In genomic region chrX:134588997-134589396, GRCm38 (mm10) we compare ENCODE assay signal across 21 mouse cellular contexts. TPM values are rescaled to one million over a fixed set of nuclear protein-coding genes. Genes with fewer than 3 reads are reported as not detected.
A peak's percentile ranks its signal among the peaks of the same experiment; 100 is the strongest.
DNase-seq lines count a peak whose midpoint lies in the region; TF ChIP-seq lines count a peak whose summit lies in the region.
"Had no signal": no experiment of that assay in that cellular context is flagged by ENCODE, and none has a peak within 500 bp of the region (broad histone marks: within the 10 kb centered on the region; RNA-seq: fewer than 3 reads in every experiment).

No protein-coding gene starts in this region.

- in situ Hi-C loops in CH12.LX (cut with MboI; ENCODE audit: low pct_ligation_motif_present, low pct_unique_long_range_greater_than_20kb, low sequenced_read_pairs), result no loop called here

- DNase-seq in CH12.LX (ENCODE audit: extremely low read depth), result no peak
- DNase-seq in MEL (ENCODE audit: low read depth, low spot score), result peak; percentile 52
- no peak for DNase-seq in kidney, postnatal 25 days
- no peak for DNase-seq in gastrocnemius, postnatal 4 days (ENCODE audit: low spot score in 2 of 2)
- no peak for DNase-seq in left cerebral cortex, adult 9 months (ENCODE audit: low spot score in 2 of 2)
- DNase-seq: adrenal gland, adult 8-10 months; adrenal gland, postnatal 14 days; adrenal gland, postnatal 36 days; cerebellum, adult 11-12 months; cerebellum, adult 2 months; cerebellum, adult 9-10 months; cerebellum, postnatal 10 days; cerebellum, postnatal 25 days; forebrain, postnatal 0 days had no signal

- H3K4me1 ChIP-seq in CH12.LX (ENCODE audit: control insufficient read depth in 1 of 2, insufficient read depth in 2 of 2) (peaks cover 0 to 7% of the 10 kb centered on the region in 2 experiments; a peak in 1 of 4 replicates), ES-Bruce4 (ENCODE audit: control insufficient read depth, insufficient read depth, low read length) (no peaks in the 10 kb centered on the region), MEL (ENCODE audit: control insufficient read depth in 1 of 2, insufficient read depth in 2 of 2, low read length in 2 of 2) (peaks cover 6 to 12% of the 10 kb centered on the region in 2 experiments; a peak in 3 of 4 replicates)
- H3K4me1 ChIP-seq: embryonic facial prominence, embryonic 12.5 days had no signal

- no peak overlapping the region for H3K4me3 ChIP-seq in CH12.LX (replicated peaks in 1 of 3; ENCODE audit: low read depth in 2 of 3, low read length in 2 of 3, poor library complexity in 1 of 3)
- H3K4me3 ChIP-seq in ES-Bruce4 (ENCODE audit: low read depth, low read length), result no peak overlapping the region
- no peak overlapping the region for H3K4me3 ChIP-seq in MEL (ENCODE audit: control insufficient read depth in 1 of 2, insufficient read depth in 1 of 2, low read depth in 2 of 2, low read length in 2 of 2)
- H3K4me3 ChIP-seq: embryonic facial prominence, embryonic 10.5 days; embryonic facial prominence, embryonic 12.5 days; forebrain, embryonic 13.5 days; forebrain, embryonic 15.5 days had no signal

- H3K79me2 ChIP-seq in CH12.LX (replicated peaks; ENCODE audit: control insufficient read depth, extremely low read depth, insufficient read depth, poor library complexity, severe bottlenecking), result peaks cover 18% of the 10 kb centered on the region
- peaks cover 35% of the 10 kb centered on the region for H3K79me2 ChIP-seq in MEL (ENCODE audit: control insufficient read depth, insufficient read depth, low read length, poor library complexity)

- no peak for TF ChIP-seq CTCF in CH12.LX (conservative IDR thresholded peaks at IDR 0.05 in 1 of 2, IDR thresholded peaks at IDR 0.05 in 1 of 2; ENCODE audit: low read depth in 2 of 2, low read length in 2 of 2)
- no peak for TF ChIP-seq CTCF in ES-Bruce4 (IDR thresholded peaks at IDR 0.05; ENCODE audit: low read depth, low read length)
- TF ChIP-seq CTCF in MEL (IDR thresholded peaks at IDR 0.05 in 2 of 3, conservative IDR thresholded peaks at IDR 0.05 in 1 of 3; ENCODE audit: control insufficient read depth in 1 of 3, insufficient read depth in 1 of 3, low read depth in 2 of 3, low read length in 3 of 3, poor library complexity in 1 of 3, severe bottlenecking in 1 of 3), result no peak

- peaks cover 13 to 16% of the 10 kb centered on the region in 2 experiments for H3K36me3 ChIP-seq in CH12.LX (replicated peaks in 1 of 2; ENCODE audit: control insufficient read depth in 1 of 2, insufficient read depth in 1 of 2, low read length in 1 of 2)
- peaks cover 38% of the 10 kb centered on the region for H3K36me3 ChIP-seq in ES-Bruce4 (ENCODE audit: control insufficient read depth, insufficient read depth, low read length, poor library complexity, severe bottlenecking)
- H3K36me3 ChIP-seq in MEL (ENCODE audit: control insufficient read depth in 1 of 2, insufficient read depth in 2 of 2, low read length in 2 of 2), result peaks cover 18 to 31% of the 10 kb centered on the region in 2 experiments

- H3K9ac ChIP-seq in CH12.LX (ENCODE audit: insufficient read depth, low read depth) (no peak overlapping the region), ES-Bruce4 (ENCODE audit: low read depth, poor library complexity, severe bottlenecking) (no peak overlapping the region), MEL (ENCODE audit: control insufficient read depth, low read depth, low read length, poor library complexity, severe bottlenecking) (peak overlapping the region; percentile 69)
- H3K9ac ChIP-seq: embryonic facial prominence, embryonic 12.5 days; forebrain, embryonic 13.5 days; forebrain, embryonic 15.5 days; forebrain, postnatal 0 days had no signal

- TF ChIP-seq POLR2A in CH12.LX (IDR thresholded peaks at IDR 0.05; ENCODE audit: low read depth, low read length), result no peak; the same call in 1 of the 2 replicates
- no peak for TF ChIP-seq POLR2A in ES-Bruce4 (IDR thresholded peaks at IDR 0.05; ENCODE audit: insufficient read depth, low read length)
- no peak for TF ChIP-seq POLR2A in MEL (IDR thresholded peaks at IDR 0.05; ENCODE audit: control insufficient read depth in 1 of 2, insufficient read depth in 1 of 2, low read depth in 1 of 2, low read length in 2 of 2, poor library complexity in 1 of 2)

- TF ChIP-seq RAD21 in CH12.LX (IDR thresholded peaks at IDR 0.05; ENCODE audit: low read depth, low read length) (no peak), MEL (IDR thresholded peaks at IDR 0.05; ENCODE audit: low read depth, low read length) (no peak)

- H3K27ac ChIP-seq in CH12.LX (ENCODE audit: insufficient read depth, low read depth) (no peak overlapping the region), ES-Bruce4 (ENCODE audit: insufficient read depth, low read length) (peak overlapping the region; percentile 67), MEL (ENCODE audit: control insufficient read depth, low read depth, low read length) (peak overlapping the region; percentile 45)
- H3K27ac ChIP-seq: embryonic facial prominence, embryonic 10.5 days; embryonic facial prominence, embryonic 12.5 days; forebrain, embryonic 13.5 days; forebrain, embryonic 15.5 days had no signal

- dilution Hi-C loops in CH12.LX (cut with MboI; ENCODE audit: extremely low pct_ligation_motif_present, extremely low pct_unique_long_range_greater_than_20kb, low sequenced_read_pairs), result no loop called here

- H3K27me3 ChIP-seq in CH12.LX (replicated peaks) (no peaks in the 10 kb centered on the region), ES-Bruce4 (ENCODE audit: control insufficient read depth, insufficient read depth, low read length, poor library complexity, severe bottlenecking) (no peaks in the 10 kb centered on the region), MEL (ENCODE audit: control insufficient read depth in 1 of 2, insufficient read depth in 2 of 2, low read length in 2 of 2) (no peaks in the 10 kb centered on the region)
- H3K27me3 ChIP-seq: embryonic facial prominence, embryonic 12.5 days; forebrain, embryonic 13.5 days; forebrain, embryonic 15.5 days had no signal

- no peak overlapping the region for H3K4me2 ChIP-seq in CH12.LX (ENCODE audit: insufficient read depth, low read depth, poor library complexity, severe bottlenecking)
- H3K4me2 ChIP-seq: embryonic facial prominence, embryonic 12.5 days; forebrain, embryonic 13.5 days; forebrain, embryonic 15.5 days had no signal

- H3K9me3 ChIP-seq in CH12.LX (replicated peaks; ENCODE audit: low read length) (no peaks in the 10 kb centered on the region), ES-Bruce4 (replicated peaks; ENCODE audit: control insufficient read depth, insufficient read depth, low read length, poor library complexity, severe bottlenecking) (no peaks in the 10 kb centered on the region), MEL (replicated peaks; ENCODE audit: insufficient read depth, low read length) (no peaks in the 10 kb centered on the region)
- H3K9me3 ChIP-seq: embryonic facial prominence, embryonic 10.5 days; embryonic facial prominence, embryonic 12.5 days; forebrain, embryonic 13.5 days; forebrain, embryonic 15.5 days; G1E had no signal

- TF ChIP-seq EP300 in CH12.LX (IDR thresholded peaks at IDR 0.05; ENCODE audit: low read length) (no peak), ES-Bruce4 (IDR thresholded peaks at IDR 0.05; ENCODE audit: insufficient read depth, low read depth, low read length) (no peak), MEL (IDR thresholded peaks at IDR 0.05; ENCODE audit: low read depth in 1 of 2, low read length in 2 of 2) (no peak)

RNA-seq across cellular contexts. Expression of gene Rpl36a, which starts 3.5 kb away (rescaled TPM):
- 2,800 and 2,905 TPM in 2 replicates for total RNA-seq in CH12.LX (2012; rRNA removed)
- total RNA-seq in CH12.LX (2014; rRNA removed), result 2,352 and 2,700 TPM in 2 replicates
- polyA plus RNA-seq in CH12.LX (2012; ENCODE audit: insufficient read length, low read depth), result 869 and 1,197 TPM in 2 replicates
- polyA plus RNA-seq in ES-Bruce4 (2011; ENCODE audit: insufficient read depth, insufficient read length, low read depth, missing spikeins), result 1,186 and 1,244 TPM in 2 replicates
- 6,735 and 6,935 TPM in 2 replicates for total RNA-seq in MEL (2012; rRNA removed)
- 1,000 to 10,000 TPM in 1 of 2 experiments, not detected in 1; 1,673 TPM for polyA plus RNA-seq in MEL (2012; ENCODE audit: insufficient read depth in 1 of 2, insufficient read length in 2 of 2, low read depth in 1 of 2, low replicate concordance in 2 of 2, missing spikeins in 1 of 2)
- total RNA-seq in gastrocnemius, postnatal 4 days (2021), result 100 to 1,000 TPM; 345 to 347 TPM

RNA-seq across cellular contexts. Expression of gene Btk, which starts 5.6 kb away (rescaled TPM):
- 16.2 and 23.2 TPM in 2 replicates for total RNA-seq in CH12.LX (2012; rRNA removed)
- total RNA-seq in CH12.LX (2014; rRNA removed), result 32.9 and 38.1 TPM in 2 replicates
- polyA plus RNA-seq in CH12.LX (2012; ENCODE audit: insufficient read length, low read depth), result 53.4 and 69.0 TPM in 2 replicates
- not detected in 2 replicates for polyA plus RNA-seq in ES-Bruce4 (2011; ENCODE audit: insufficient read depth, insufficient read length, low read depth, missing spikeins)
- 134 and 137 TPM in 2 replicates for total RNA-seq in MEL (2012; rRNA removed)
- polyA plus RNA-seq in MEL (2012; ENCODE audit: insufficient read depth in 1 of 2, insufficient read length in 2 of 2, low read depth in 1 of 2, low replicate concordance in 2 of 2, missing spikeins in 1 of 2), result 100 to 1,000 TPM; 291 to 327 TPM
- total RNA-seq in gastrocnemius, postnatal 4 days (2021), result 1 to 10 TPM; 1.6 to 2.0 TPM
- polyA plus RNA-seq: C2C12 had no signal

RNA-seq across cellular contexts. Expression of gene Gla, which starts 11.9 kb away (rescaled TPM):
- 6.1 and 6.2 TPM in 2 replicates for total RNA-seq in CH12.LX (2012; rRNA removed)
- 9.1 and 10.3 TPM in 2 replicates for total RNA-seq in CH12.LX (2014; rRNA removed)
- 8.6 and 13.3 TPM in 2 replicates for polyA plus RNA-seq in CH12.LX (2012; ENCODE audit: insufficient read length, low read depth)
- polyA plus RNA-seq in ES-Bruce4 (2011; ENCODE audit: insufficient read depth, insufficient read length, low read depth, missing spikeins), result 8.1 and 8.8 TPM in 2 replicates
- 10.0 and 10.2 TPM in 2 replicates for total RNA-seq in MEL (2012; rRNA removed)
- polyA plus RNA-seq in MEL (2012; ENCODE audit: insufficient read depth in 1 of 2, insufficient read length in 2 of 2, low read depth in 1 of 2, low replicate concordance in 2 of 2, missing spikeins in 1 of 2), result 10 to 100 TPM in 1 of 2 experiments, not detected in 1; 17.0 TPM
- 1 to 10 TPM; 2.4 to 2.9 TPM for total RNA-seq in gastrocnemius, postnatal 4 days (2021)

RNA-seq across cellular contexts. Expression of gene Hnrnph2, which starts 12.0 kb away (rescaled TPM):
- total RNA-seq in CH12.LX (2012; rRNA removed) (38.2 and 48.9 TPM in 2 replicates), CH12.LX (2014; rRNA removed) (57.3 and 63.8 TPM in 2 replicates), MEL (2012; rRNA removed) (127 and 134 TPM in 2 replicates)
- polyA plus RNA-seq in CH12.LX (2012; ENCODE audit: insufficient read length, low read depth) (70.0 and 82.0 TPM in 2 replicates), ES-Bruce4 (2011; ENCODE audit: insufficient read depth, insufficient read length, low read depth, missing spikeins) (114 and 125 TPM in 2 replicates), MEL (2012; ENCODE audit: insufficient read depth in 1 of 2, insufficient read length in 2 of 2, low read depth in 1 of 2, low replicate concordance in 2 of 2, missing spikeins in 1 of 2) (100 to 1,000 TPM; 200 to 295 TPM)
- total RNA-seq in gastrocnemius, postnatal 4 days (2021), result 10 to 100 TPM; 75.2 to 82.0 TPM

RNA-seq across cellular contexts. Expression of gene Timm8a1, which starts 47.3 kb away (rescaled TPM):
- total RNA-seq in CH12.LX (2012; rRNA removed) (48.2 and 74.8 TPM in 2 replicates), CH12.LX (2014; rRNA removed) (216 and 251 TPM in 2 replicates), MEL (2012; rRNA removed) (217 and 240 TPM in 2 replicates)
- polyA plus RNA-seq in CH12.LX (2012; ENCODE audit: insufficient read length, low read depth) (145 and 152 TPM in 2 replicates), ES-Bruce4 (2011; ENCODE audit: insufficient read depth, insufficient read length, low read depth, missing spikeins) (45.3 and 54.9 TPM in 2 replicates), MEL (2012; ENCODE audit: insufficient read depth in 1 of 2, insufficient read length in 2 of 2, low read depth in 1 of 2, low replicate concordance in 2 of 2, missing spikeins in 1 of 2) (100 to 1,000 TPM; 267 to 449 TPM)
- total RNA-seq in gastrocnemius, postnatal 4 days (2021), result 10 to 100 TPM; 17.1 to 18.1 TPM

Comparison
In these comparisons a context has a peak if more than half of its experiments do, and no peak if none do; other contexts are left out.
1. RNA of gene Rpl36a, which starts 3.5 kb away (total RNA-seq): 6,735 to 6,935 TPM in MEL and 2,352 to 2,905 TPM in CH12.LX; 345 to 347 TPM in gastrocnemius, postnatal 4 days; every median in the first group is over 4 times any median in the second.
2. RNA of gene Btk, which starts 5.6 kb away (total RNA-seq): 134 to 137 TPM in MEL and 16.2 to 38.1 TPM in CH12.LX; 1.6 to 2.0 TPM in gastrocnemius, postnatal 4 days; every median in the first group is over 4 times any median in the second.
3. Of the 35 proteins assayed by ChIP-seq in both MEL and CH12.LX: peak only in MEL: none; only in CH12.LX: RCOR1 and ZMIZ1; in both: none; in neither: 33.